Mouse (Mus musculus) E14TG2a.4 (cell line): Measurements from ENCODE around the gene Pip4k2a.

ENCODE experiments used
- CTCF ChIP-seq: conservative IDR thresholded peaks from 2 replicates; pipeline ENCODE4 v1.5.1; 2014; ENCODE audit warnings: low read length
- POU5F1 ChIP-seq: IDR thresholded peaks from 2 replicates; pipeline ENCODE4 v1.6.1; 2014; ENCODE audit warnings: low read length, borderline replicate concordance

DNA sequence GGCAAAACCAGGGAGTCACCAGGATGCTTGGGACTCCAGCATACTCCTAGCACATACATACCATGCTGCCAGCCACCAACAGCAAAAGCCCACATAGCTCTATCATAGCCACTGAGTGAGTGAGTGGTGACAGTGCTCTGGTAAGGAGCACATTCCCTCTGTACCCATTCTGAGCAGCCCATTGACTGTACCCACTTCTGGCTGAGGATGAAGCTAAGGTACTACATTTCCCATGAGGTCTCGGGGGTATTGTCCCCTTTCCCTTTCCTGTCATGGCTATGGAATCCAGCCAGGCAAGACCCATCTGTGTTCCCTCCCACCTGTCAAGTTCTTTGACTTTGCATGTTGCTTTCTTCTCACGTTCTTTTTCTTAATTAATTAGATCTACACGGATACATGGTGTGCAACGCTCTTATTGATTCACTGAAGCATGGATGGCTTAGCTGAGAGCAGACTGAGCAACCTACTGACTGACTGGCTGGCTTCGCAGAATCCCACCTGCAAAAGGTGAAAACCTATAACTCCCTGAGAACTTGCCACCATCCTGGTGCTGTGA lies 149.8 kb downstream of the Pip4k2a start:
- no peak for TF ChIP-seq CTCF
- no peak for TF ChIP-seq POU5F1
